Mouse (Mus musculus) spleen, postnatal 36 days (tissue): ENCODE measurements at regions not wholly inside any gene's neighbourhood (a gene's known extent, or its start where the extent isn't known, plus 50 kb on each side); places are given as distances from the start of the nearest gene placed in this dataset.

Experiments
- DNase-seq, 2 experiments: peaks; one replicate each; pipeline ENCODE4 v3.0.0; 2022; ENCODE audit warnings: low spot score in 2 of 2, mixed read lengths in 1 of 2

- no peak for DNase-seq
These were observed 363.8 kb upstream of the Nr5a2 start for GRCm38 (mm10) chr1:137323884-137324594.

GRCm38 (mm10) chr1:137323035-137323680 lies 362.9 kb upstream of the Nr5a2 start:
- DNase-seq: no peak

GRCm38 (mm10) chr1:137302757-137303422 lies 342.6 kb upstream of the Nr5a2 start:
- no peak for DNase-seq

DNA sequence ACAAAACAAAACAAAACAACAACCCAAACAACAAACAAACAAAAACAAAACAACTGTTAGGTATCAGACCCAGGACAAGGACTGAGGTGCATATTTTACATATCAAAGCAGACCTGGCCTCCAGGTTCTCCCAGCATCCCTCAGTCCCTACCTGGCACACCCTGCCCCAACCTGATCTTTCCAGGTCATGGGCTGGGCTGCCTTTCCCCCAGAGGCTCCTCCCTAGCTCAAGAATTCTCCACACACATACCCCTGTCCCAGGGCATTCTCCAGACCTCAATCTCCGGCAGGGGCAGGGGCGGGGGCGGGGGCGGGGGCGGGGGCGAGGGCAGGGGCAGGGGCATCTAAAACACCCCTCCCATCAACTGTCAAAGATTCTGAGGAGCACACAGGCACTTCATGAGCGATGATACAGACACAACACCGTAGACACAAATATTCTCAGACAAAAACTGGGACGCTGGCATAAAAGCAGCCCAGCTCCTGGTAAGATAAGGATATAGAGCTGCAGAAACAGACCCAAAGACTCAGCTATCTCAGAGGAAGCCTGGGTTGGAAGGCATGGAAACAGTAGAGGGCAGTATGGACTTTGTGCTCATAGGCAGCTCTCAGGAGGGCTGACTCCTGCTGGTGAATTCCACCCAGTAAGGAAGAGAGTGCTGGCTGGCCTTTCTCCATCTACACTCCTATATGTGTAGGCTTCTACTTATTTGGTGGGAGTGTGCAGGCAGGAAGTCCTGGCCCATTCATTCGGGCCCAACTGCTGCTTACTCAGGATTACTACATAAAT lies 337.7 kb upstream of the Nr5a2 start:
- DNase-seq: no peak

GRCm38 (mm10) chr1:137289456-137289855 lies 329.2 kb upstream of the Nr5a2 start:
- no peak for DNase-seq

DNA sequence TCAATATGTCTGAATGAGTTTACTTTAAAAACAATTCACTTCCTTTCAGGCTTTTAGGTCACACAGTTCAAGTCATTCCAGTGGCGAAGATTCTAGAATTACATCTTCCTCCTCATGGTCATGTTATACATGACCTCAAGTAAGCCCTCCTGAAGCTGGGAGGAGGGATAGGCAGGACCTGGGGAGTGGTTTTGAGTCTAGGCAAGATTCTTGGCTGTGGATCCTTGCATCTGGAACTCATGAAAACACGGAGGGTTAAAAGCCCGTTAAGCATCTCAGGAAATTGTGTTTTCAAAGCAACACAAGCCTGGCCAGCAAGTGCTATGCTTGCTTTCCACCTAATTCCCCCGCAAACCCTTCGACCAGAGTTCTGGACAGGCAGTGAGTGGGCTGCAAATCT lies 323.0 kb upstream of the Nr5a2 start:
- DNase-seq: no peak

- no peak for DNase-seq
These were observed 322.2 kb upstream of the Nr5a2 start for GRCm38 (mm10) chr1:137282457-137282856.

- no peak for DNase-seq
These were observed 320.4 kb upstream of the Nr5a2 start for GRCm38 (mm10) chr1:137280391-137281386.

GRCm38 (mm10) chr1:137279981-137280380 lies 319.7 kb upstream of the Nr5a2 start:
- no peak for DNase-seq

DNA sequence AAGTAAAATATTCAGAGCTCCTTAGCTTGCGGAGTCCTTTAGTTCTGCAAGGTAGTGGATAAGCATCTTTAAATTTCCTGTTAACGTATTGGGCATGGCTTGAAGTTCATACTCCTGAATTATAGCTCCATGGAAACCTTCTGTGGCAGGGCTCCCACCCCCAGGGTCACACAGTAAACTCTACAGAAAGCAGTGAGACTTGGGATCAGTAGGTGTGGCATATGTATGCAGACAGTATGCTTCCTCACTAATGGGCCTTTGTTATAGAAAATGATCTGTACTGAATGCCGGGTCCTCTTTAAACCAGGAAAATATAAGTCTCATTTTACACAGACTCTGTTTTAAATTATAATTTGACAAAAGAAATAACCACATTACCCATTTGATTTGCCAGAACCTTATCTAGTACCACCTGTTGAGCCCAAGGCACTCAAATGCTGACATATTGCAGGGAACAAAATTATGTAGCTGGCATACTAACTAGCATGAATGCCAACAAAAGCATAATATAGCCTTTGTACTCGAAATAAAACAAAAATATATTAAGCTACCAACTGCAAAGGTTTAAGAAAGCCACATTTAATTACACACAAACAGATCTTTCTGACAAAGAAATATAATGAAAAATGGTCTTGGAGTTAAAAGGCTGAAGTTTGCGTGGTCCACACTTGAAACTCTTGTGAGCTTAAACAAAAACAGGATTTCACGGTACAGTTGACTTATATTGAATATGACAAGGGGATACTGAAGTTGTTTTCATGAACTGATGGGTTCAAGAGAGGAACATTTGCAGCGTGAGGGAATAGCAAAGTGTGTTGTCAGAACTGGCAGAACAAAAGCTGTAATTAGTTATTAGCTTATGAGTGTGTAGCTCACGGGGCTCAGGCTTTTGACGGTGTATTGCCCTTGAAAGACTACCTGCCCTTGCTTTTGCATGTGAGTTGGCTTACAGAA lies 310.7 kb upstream of the Nr5a2 start:
- no peak for DNase-seq

DNA sequence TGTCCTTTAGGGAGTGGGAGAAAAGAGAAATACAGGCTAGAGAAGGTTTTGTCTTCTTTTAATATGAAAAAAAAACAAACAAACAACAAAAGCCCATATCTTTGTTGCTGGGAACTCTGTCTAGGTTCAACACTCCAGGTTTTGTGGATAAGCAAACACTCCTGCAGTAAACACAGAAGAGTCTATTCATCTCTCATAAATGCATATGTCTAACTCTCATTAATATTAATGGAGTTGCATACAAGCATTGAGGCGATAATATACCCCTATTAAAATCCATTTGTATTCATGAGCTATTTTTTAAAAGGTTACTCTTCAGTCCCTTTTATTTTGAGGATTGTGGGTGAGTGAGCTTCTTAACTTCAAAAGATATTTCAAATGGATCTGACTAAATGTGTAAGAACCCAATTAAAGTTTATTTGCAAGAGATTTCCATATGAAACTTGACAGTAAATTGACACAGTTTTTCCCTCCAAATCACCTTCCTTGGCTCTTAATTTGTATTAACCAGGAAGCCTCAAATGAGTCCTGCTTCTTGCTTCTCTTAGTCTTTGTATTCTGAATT lies 302.6 kb upstream of the Nr5a2 start:
- DNase-seq: no peak

- no peak for DNase-seq
These were observed 301.9 kb upstream of the Nr5a2 start for GRCm38 (mm10) chr1:137262121-137262525.

GRCm38 (mm10) chr1:137256294-137256693 lies 296.0 kb upstream of the Nr5a2 start:
- DNase-seq: no peak

DNA sequence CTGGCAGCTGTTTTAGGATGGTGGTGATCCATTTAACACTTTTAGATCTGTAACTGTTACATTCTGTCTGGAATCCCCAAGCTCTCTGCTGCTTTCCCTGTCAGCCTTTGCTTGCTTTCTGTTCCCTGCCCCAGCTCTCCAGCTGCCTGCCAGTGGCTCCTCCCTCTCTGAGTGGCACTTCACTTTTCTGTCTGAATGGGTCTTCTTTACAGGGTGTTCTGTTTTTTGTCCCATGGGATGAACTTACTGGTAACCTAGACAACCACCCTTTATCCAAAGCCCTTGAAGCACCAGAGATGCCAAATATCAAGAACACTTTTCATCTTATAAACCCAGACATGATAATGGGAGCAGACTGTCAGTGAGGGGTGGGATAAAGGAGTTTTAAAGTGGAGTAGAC lies 294.8 kb upstream of the Nr5a2 start:
- no peak for DNase-seq

DNA sequence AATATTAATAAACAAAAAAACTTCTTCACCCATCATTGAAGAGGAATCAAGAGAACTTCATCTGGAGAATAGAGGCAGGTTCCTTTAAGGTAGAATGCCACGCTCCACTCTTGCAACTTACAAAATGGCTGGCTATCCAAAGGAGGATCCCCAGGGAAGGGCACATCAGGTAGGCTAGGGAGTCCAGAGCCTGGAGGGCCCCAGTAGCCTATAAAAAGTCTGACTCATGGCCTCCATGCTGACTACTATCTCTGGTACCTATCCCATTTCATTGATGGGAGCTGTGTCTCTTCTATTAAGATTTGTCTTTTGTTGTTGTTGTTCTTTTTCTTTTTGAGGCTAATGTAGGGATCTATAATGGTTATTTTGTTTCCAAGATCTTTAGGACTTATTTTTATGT lies 294.4 kb upstream of the Nr5a2 start:
- DNase-seq: no peak

- no peak for DNase-seq
These were observed 266.8 kb upstream of the Nr5a2 start for GRCm38 (mm10) chr1:137227098-137227485.

DNA sequence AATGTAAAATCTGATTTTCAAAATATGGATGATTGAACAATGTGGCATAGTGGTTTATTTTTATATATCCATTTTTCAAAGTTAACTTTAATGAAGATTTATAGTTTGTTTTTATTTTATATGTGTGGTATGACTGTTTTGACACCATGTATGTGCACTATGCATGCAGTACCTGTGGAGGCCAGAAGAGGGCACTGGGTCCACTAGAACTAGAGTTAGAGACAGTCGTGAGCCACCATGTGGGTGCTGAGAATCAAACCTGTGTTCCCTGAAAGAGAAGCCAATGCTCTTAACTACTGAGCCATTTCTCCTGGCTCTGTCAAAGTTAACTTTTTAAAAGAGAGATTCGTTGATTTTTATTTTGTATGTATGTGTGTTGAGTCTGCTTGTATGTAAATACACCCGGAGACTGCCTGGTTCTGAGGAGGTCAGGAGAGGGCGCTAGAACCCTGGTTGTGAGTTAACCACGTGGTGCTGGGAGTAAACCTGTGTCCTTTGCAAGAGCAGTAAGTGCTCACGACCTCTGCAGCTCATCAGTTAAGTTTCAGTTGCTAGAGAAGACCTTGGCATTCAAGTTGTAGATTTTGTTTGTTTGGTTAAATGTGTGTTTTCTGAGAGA lies 266.3 kb upstream of the Nr5a2 start:
- DNase-seq: no peak

DNA sequence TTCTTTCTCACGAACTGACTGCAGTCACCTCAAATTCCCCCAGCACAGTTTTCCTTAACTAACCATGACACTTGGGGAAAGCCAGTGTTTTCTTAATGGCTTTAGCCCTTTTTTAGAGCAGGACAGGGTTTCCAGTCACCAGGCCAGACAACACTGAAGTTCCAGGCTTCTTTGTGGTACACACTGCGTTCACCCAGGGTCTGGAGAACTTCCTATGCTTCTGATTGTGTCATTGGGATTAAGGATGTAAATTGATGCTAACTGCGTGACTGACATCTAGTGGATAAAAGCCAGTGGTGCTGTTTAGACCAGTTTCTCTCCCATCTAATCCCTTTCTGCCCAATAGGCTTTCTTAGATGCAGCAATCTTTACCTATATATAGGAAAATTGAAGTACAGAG lies 265.2 kb upstream of the Nr5a2 start:
- no peak for DNase-seq

DNA sequence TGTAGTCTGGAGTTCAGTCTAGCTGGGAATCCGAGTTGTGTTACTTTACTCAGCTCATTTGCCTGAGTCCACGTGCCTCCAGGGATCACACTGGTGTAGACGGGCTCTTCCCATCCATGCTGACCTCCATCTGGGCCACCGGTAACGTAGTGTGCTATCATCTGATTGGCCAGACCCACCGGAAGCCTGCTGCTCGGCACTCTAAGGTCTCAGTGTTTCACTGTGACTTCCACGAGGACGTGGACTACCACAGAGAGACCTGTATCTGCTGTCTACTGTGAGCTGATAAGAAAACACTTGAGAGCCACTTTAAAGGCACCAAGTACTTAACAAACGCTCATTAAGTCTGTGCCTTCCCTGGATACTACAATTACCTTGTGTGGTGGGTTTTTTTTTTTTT lies 262.8 kb upstream of the Nr5a2 start:
- no peak for DNase-seq
